Mouse (Mus musculus) midbrain, embryonic 14.5 days (tissue): Measurements from ENCODE around the gene Kcnk4. TPM values are rescaled to one million over a fixed set of nuclear protein-coding genes. Genes with fewer than 3 reads are reported as not detected.

ENCODE experiments used
- ATAC-seq: fragments of 200-750 bp; cut with Nextera tagmentation; 2 replicates; pipeline ENCODE4 v1.8.0; 2017; ENCODE audit warnings: moderate number of reproducible peaks, moderate library complexity; ENCODE audit not compliant: low FRiP score, low TSS enrichment
- DNase-seq: peaks from one replicate; pipeline ENCODE4 v3.0.0-alpha.2; 2015
- H3K27ac ChIP-seq: fragments of 300-500 bp; sonication (generic); replicated peaks from 2 replicates; pipeline ENCODE4 v1.5.1; 2014; ENCODE audit warnings: mild to moderate bottlenecking, low read depth, low read length, moderate library complexity
- H3K27me3 ChIP-seq: fragments of 300-500 bp; sonication (generic); 2 replicates; pipeline ENCODE4 v1.6.1; 2014; ENCODE audit warnings: low read length, control low read depth, mixed read lengths; ENCODE audit not compliant: control insufficient read depth, insufficient read depth
- H3K36me3 ChIP-seq: fragments of 300-500 bp; sonication (generic); 2 replicates; pipeline ENCODE4 v1.6.1; 2014; ENCODE audit warnings: low read length, control low read depth; ENCODE audit not compliant: control insufficient read depth, insufficient read depth
- H3K4me1 ChIP-seq: fragments of 300-500 bp; sonication (generic); 2 replicates; pipeline ENCODE4 v1.6.1; 2014; ENCODE audit warnings: mild to moderate bottlenecking, antibody characterized with exemption, low read length, control low read depth; ENCODE audit not compliant: control insufficient read depth, insufficient read depth
- H3K4me2 ChIP-seq: fragments of 300-500 bp; sonication (generic); 2 replicates; pipeline ENCODE4 v1.6.1; 2014; ENCODE audit warnings: mild to moderate bottlenecking, low read length, moderate library complexity
- H3K4me3 ChIP-seq: fragments of 300-500 bp; sonication (generic); replicated peaks from 2 replicates; pipeline ENCODE4 v1.5.1; 2014; ENCODE audit warnings: low read depth, low read length
- H3K9ac ChIP-seq: fragments of 300-500 bp; sonication (generic); replicated peaks from 2 replicates; pipeline ENCODE4 v1.6.1; 2014; ENCODE audit warnings: mild to moderate bottlenecking, low read length, moderate library complexity
- H3K9me3 ChIP-seq: fragments of 300-500 bp; sonication (generic); 2 replicates; pipeline ENCODE4 v1.6.1; 2016; ENCODE audit warnings: low read length, control low read depth, mixed read lengths; ENCODE audit not compliant: control insufficient read depth
- whole genome bisulfite sequencing: fragments of 180-500 bp; shearing (Covaris S2); extraction: QIAGEN DNeasy Blood & Tissue Kit; methylation state at CpG from one replicate; pipeline ENCODE4 v1.1.7; 2014; 5-methylcytosine and 5-hydroxymethylcytosine counted together
- polyA plus RNA-seq: library from polyadenylated mRNA; unstranded; fragments of >200 nt; fragmentation: Nextera tagmentation; extraction: Ambion mirVana; gene quantifications from 2 replicates; pipeline ENCODE4 v1.2.1, GENCODE M21; 2014

Kcnk4 gene
- polyA plus RNA-seq, 1 experiment from 2014 or later = 1.9 TPM

- WGBS = 1% methylated on average over 55 of the region's 55 CpGs
- Histone ChIP-seq H3K36me3 (no peaks in the 10 kb centered on the region), H3K27ac (no peak overlapping the region), H3K9me3 (no peaks in the 10 kb centered on the region), H3K4me1 (peaks cover 12% of the 10 kb centered on the region), H3K9ac (no peak overlapping the region; the same call in 1 of the 2 replicates), H3K27me3 (peaks cover 20% of the 10 kb centered on the region), H3K4me2 (peak overlapping the region; percentile 46), H3K4me3 (peak overlapping the region; percentile 28)
- ATAC-seq = no peak
- peak; percentile 53 for DNase-seq
Measured at GRCm38 (mm10) chr19:6969665-6970381, 35.5 kb upstream of the Kcnk4 start.

DNA sequence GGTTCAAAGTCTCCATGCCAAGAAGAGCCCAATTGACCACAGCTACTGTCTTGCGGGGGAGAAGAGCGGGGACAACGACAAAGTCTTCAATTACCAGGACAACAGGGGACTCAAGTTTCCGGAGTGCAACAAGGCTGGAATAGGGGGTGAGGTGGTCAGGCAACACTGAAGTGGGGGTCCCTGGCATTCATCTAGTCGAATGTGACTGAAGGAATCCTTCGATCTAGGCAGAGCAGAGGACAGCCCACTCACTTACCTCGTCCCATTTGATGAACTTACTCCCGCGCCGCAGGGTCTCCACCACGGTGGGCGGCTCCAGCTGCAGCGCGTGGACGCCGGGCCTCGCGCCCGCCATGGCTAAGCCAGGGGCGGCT lies 35.0 kb upstream of the Kcnk4 start:
- H3K4me2 ChIP-seq = peak overlapping the region; percentile 46
- H3K4me3 ChIP-seq = peak overlapping the region; percentile 28
- no peak for ATAC-seq
- no peaks in the 10 kb centered on the region for H3K36me3 ChIP-seq
- peaks cover 12% of the 10 kb centered on the region for H3K4me1 ChIP-seq
- no peak overlapping the region for H3K27ac ChIP-seq
- no peaks in the 10 kb centered on the region for H3K9me3 ChIP-seq
- H3K9ac ChIP-seq = no peak overlapping the region; the same call in 1 of the 2 replicates
- DNase-seq = no peak
- WGBS = under 1% methylated on average over 20 of the region's 20 CpGs
- peaks cover 20% of the 10 kb centered on the region for H3K27me3 ChIP-seq

DNA sequence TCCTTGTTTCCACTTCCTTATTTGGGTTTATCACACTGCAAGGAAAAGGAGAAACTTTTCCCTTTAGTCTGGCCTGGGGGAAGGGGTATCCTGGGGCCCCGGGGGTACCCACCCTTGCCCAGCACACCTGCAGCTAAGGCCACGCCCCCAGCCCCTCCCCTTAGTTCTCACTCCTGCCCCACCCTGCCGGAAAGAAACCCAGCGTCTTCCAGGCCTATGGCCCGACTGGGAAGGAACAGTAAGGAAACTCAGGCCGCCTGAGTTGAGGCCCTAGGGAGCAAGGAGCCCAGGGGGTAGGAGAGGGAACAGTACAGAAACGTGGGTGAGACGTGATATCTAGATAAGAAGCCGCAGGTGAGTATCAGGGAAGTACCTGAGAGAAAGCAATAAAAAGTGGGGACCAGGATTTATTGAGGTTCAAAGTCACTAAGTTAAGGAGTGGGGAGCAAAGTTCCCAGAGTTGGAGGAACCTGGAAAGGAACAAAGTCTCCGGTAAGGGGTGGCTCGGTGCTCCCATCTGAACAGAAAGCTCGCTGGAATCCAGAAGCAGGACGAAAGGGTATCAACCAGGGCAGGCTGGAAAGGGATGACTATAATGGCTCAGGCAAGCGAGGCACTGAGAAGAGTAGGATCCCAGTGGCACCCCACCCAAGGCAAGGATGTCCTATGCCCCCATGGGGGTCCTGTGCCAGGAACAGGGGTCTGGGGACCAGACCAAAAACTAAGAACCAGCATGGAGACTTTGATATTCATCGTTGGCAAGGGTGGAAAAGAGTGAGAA lies 34.4 kb upstream of the Kcnk4 start:
- 15% methylated on average over 15 of the region's 15 CpGs for WGBS
- H3K4me3 ChIP-seq = peak overlapping the region; percentile 28
- H3K9me3 ChIP-seq = no peaks in the 10 kb centered on the region
- no peaks in the 10 kb centered on the region for H3K36me3 ChIP-seq
- ATAC-seq (no peak), DNase-seq (no peak)
- H3K27me3 ChIP-seq = peaks cover 20% of the 10 kb centered on the region
- no peak overlapping the region for H3K9ac ChIP-seq
- peaks cover 12% of the 10 kb centered on the region for H3K4me1 ChIP-seq
- H3K27ac ChIP-seq = no peak overlapping the region
- peak overlapping the region; percentile 46 for H3K4me2 ChIP-seq

- DNase-seq (no peak), ATAC-seq (no peak)
- Histone ChIP-seq H3K9me3 (no peaks in the 10 kb centered on the region), H3K27ac (no peak overlapping the region), H3K4me2 (no peak overlapping the region), H3K4me1 (peaks cover 13% of the 10 kb centered on the region), H3K36me3 (0 out of 2 replicates have a peak, but pooled peaks cover 4% of the 10 kb centered on the region), H3K9ac (no peak overlapping the region), H3K4me3 (no peak overlapping the region), H3K27me3 (no peaks in the 10 kb centered on the region)
- 79% methylated on average over 10 of the region's 10 CpGs for WGBS
Measured at GRCm38 (mm10) chr19:6956461-6956860, 22.1 kb upstream of the Kcnk4 start.

DNA sequence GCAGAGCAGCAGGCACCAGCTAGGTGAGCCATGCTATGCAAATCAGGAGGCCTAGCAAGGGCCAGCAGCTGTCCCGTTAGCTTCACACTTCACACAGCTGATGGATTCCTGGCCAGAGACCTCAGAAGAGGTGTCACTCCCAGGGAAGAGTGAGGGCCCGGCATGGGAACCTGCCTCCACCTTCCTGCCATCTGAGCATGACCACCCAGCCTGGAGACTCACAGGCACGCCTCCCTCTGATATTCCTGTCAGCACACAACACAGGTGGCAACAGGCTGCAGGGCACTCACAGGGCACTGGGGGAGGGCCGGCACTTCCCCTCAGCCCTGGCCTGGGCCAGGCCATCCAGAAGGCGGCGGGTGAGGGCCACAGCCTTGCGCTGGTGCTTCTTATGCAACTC lies 21.1 kb upstream of the Kcnk4 start:
- H3K36me3 ChIP-seq = 0 out of 2 replicates have a peak, but pooled peaks cover 4% of the 10 kb centered on the region
- 88% methylated on average over 7 of the region's 7 CpGs for WGBS
- DNase-seq = no peak
- H3K9ac ChIP-seq = no peak overlapping the region
- no peaks in the 10 kb centered on the region for H3K9me3 ChIP-seq
- no peak overlapping the region for H3K4me3 ChIP-seq
- no peak overlapping the region for H3K27ac ChIP-seq
- ATAC-seq = no peak
- peaks cover 13% of the 10 kb centered on the region for H3K4me1 ChIP-seq
- no peak overlapping the region for H3K4me2 ChIP-seq
- H3K27me3 ChIP-seq = no peaks in the 10 kb centered on the region

DNA sequence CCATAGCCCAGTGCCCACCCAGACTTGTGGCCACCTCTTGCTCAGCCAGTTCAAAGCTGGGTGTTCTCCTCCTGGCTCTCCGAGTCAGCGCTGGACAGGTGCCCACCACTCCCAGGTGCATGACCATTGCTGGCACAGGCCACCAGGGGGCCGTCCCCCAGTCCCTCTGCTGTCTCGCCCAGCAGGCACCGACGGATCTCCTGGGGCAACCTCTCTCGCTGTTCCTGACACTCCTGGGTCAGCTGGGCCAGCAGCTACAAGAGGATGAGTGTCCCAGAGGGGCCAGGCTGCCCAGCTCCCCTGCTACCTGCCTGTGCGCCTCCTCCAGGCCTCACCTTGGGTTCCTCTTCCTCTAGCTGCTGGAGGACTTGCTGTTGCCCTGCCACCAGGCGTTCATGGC lies 19.7 kb upstream of the Kcnk4 start:
- no peaks in the 10 kb centered on the region for H3K9me3 ChIP-seq
- H3K36me3 ChIP-seq = 0 out of 2 replicates have a peak, but pooled peaks cover 4% of the 10 kb centered on the region
- no peak for DNase-seq
- no peak overlapping the region for H3K4me3 ChIP-seq
- peaks cover 20% of the 10 kb centered on the region for H3K4me1 ChIP-seq
- 60% methylated on average over 9 of the region's 9 CpGs for WGBS
- ATAC-seq = no peak
- no peak overlapping the region for H3K4me2 ChIP-seq
- no peaks in the 10 kb centered on the region for H3K27me3 ChIP-seq
- H3K27ac ChIP-seq = no peak overlapping the region
- no peak overlapping the region for H3K9ac ChIP-seq

DNA sequence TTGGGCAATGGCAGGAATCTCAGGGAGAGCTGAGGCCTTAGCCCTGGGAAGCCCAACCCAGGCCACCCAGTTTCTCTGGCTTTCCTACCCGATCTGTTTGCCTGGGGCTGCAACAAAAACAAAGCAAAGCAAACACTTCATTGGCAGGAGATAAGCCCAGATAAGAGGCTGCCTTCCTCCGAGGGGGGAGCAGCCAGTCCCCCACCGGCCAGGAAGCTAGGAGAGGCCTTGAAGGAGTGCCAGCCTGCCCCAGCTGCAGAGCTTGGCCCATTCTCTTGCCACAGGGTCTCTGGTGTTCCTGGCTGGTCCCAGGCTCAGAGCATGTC lies 18.4 kb upstream of the Kcnk4 start:
- H3K27ac ChIP-seq = peak overlapping the region; percentile 84
- peak overlapping the region; percentile 69; the same call in 1 of the 2 replicates for H3K9ac ChIP-seq
- peaks cover 20% of the 10 kb centered on the region for H3K4me1 ChIP-seq
- H3K4me2 ChIP-seq = peak overlapping the region; percentile 97
- WGBS = 34% methylated on average over 3 of the region's 3 CpGs
- no peak for ATAC-seq
- no peaks in the 10 kb centered on the region for H3K27me3 ChIP-seq
- H3K4me3 ChIP-seq = no peak overlapping the region; the same call in 1 of the 2 replicates
- H3K36me3 ChIP-seq = 0 out of 2 replicates have a peak, but pooled peaks cover 6% of the 10 kb centered on the region
- DNase-seq = no peak
- no peaks in the 10 kb centered on the region for H3K9me3 ChIP-seq

DNA sequence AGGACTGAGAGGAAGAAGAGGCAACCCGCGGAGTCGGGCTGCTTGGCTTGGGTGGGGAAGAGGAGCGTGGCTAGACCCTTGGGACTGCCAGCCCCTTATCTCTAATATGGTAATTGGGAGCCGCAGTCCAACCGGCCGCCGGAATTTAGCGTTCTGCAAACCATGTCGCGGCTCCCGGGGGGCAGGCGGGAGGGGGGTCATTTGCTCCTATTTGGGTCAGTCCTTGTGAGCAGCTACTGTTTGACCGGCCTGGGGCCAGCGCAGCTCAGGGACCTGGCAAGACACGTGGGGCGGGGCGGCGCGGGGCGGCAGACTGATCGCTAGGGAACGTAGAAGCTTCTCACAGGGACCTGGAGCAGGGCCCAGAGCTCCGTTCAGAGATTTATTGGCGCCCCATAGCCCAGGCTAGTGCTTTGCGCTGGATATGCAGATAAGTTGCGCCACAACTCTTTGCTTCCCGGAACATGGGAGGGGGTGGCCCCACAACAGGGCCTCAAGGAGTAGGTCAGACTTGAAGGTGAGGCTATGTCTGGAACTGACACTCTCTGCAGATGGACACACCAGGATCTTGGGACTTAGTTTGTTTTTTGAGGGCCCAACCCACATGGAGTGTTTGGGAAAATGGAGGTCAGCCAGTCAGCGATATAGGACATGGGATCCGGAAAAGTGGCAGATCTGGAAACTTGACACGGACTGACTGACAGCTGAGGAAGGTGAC lies 17.8 kb upstream of the Kcnk4 start:
- Histone ChIP-seq H3K36me3 (0 out of 2 replicates have a peak, but pooled peaks cover 6% of the 10 kb centered on the region), H3K4me3 (peak overlapping the region; percentile 50), H3K27ac (peak overlapping the region; percentile 84), H3K27me3 (no peaks in the 10 kb centered on the region), H3K4me2 (peak overlapping the region; percentile 97), H3K9ac (peak overlapping the region; percentile 69), H3K9me3 (no peaks in the 10 kb centered on the region), H3K4me1 (peaks cover 20% of the 10 kb centered on the region)
- 3% methylated on average over 31 of the region's 31 CpGs for WGBS
- DNase-seq = peak; percentile 67
- ATAC-seq = peak; percentile 17; the same call in 1 of the 2 replicates
